Mouse (Mus musculus) cerebellum, adult 9-11 months (tissue): ENCODE data around the gene Med27.

Experiments used
- DNase-seq: peaks from one replicate; pipeline ENCODE4 v3.0.0; 2022

The Med27 gene

DNA sequence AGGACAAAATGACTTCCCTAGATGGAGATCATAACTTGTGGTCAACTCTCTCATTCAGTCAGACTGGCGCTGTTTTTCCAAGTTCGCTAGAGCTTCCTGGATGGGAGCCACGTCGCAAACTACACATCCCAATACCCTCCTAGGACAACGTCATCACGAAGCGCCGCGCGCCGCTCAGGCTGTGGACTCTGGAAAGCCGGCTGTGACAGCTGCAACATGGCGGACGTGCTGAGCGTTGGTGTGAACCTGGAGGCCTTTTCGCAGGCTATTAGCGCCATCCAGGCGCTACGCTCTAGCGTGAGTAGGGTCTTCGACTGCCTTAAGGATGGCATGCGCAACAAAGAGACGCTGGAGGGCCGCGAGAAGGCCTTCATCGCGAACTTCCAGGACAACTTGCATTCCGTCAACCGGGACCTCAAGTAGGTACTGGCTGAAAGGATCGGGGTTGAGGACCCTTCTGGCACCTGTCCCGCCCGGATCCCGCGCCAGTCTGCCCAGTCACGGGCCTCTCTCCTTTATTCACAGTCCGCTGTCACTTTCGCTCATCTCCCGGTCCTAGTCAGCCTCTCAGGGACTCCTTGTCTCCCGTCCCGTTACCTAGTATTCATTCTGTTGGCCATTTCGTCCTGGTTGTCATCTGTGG is at the start of gene Med27:
TSS of gene Med27 (plus strand) at position 191 of the 643 bp plus-strand sequence.
- peak; percentile 93 for DNase-seq

DNA sequence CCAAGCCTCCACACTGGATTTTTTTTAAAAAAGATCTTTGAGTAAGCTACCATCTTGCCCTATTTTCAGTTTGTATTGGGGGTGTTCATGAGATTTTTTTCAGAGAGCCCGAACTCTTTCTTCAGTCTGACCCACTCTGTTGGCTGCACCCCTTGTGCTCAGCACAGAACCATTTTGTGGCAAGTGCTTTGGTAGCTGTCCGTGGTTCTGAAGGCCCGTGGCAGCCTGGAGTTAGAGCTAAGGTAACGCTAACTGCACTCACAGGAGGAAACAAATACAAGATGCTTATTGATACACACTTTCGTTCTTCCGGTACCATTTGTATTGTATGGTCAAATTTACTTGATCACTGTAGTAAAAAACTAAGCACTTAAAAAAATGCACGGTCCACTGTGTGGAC is 36.7 kb upstream of the Med27 start:
- no peak for DNase-seq

DNA sequence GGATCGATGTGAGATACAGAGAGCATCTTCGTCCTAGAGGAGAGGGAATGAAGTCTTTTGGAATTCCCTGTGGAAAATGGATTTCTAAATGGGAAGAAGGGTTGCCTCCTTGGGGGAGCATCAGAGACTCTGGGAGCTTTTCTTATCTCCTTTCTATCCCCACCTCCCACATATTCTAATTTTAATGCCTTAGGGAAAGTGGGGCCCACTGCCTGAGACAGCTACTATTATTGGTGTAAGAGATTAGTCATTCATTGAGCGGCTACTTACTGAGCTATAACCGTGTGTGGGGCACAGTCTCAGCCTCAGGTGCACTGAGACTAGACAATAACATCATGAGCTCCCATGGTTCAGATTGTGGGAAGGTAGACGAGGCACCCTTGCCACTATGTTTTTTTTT is 34.6 kb upstream of the Med27 start:
- no peak for DNase-seq

DNA sequence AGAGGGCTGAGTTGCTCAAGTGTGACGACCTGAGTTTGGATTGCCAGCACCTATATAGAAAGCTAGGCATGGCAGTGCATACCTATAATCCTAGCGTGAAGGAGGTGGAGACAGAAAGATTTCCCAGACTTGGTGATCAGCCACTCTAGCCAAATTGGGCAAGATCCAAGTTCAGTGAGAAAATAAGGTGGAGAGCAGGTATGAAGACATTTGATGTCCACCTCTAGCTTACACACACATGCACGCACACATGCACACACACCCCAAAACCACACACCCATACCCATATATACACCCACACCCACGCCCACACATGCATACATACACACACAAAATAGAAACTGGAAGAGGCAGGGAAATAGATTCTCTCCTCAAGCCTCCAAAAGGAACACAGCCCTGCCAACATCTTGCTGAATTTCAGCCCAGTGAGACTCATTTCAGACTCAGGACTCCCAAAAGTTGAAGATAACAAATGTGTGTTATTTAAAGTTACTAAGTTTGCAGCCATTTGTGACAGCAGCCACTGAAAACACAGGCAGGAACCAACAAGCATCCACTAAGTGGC is 28.6 kb upstream of the Med27 start:
- DNase-seq = no peak

DNA sequence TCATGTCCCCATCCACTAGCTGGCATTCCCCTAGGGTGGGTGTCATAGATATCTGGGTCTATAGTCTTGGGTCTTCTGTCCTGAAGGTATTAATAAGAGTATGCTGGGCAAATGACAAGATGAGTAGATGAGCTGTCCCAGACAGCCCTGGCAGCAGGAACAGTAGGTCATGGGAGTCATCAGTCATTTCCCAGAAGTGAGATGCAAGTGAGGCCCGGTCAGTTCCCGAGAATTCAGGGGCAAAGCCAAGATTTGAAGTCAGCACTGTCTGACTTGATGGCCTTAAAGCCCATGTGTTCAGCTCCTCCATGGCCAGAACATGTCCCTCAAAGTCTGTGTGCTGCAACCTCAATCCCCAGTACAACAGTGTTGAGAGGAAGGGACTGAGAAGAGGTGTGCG is 28.0 kb upstream of the Med27 start:
- no peak for DNase-seq

DNA sequence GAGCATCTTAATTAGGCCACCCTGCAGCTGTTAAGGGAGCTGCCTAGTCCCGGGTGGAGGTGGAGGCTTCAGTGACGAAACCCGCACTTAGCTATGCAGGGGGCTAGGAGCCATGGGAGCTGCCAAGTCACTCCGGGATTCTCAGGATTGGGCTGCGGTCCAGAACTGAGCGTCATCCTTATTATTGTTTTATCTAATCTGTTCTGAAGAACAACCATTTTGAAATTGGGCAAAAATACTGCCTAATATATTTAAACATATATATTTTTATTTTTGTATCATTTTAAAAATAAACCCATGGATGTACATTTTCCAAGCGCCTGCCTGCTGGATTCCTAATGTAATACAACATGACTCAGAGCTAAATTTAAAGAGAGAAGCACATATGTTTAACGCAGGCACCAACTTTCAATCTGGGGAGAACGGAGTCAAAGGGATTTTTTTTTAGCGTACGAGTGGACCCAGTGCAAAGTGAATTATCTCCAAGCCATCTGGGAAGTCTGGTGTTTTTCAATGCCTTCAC is 26.3 kb upstream of the Med27 start:
- no peak for DNase-seq

DNA sequence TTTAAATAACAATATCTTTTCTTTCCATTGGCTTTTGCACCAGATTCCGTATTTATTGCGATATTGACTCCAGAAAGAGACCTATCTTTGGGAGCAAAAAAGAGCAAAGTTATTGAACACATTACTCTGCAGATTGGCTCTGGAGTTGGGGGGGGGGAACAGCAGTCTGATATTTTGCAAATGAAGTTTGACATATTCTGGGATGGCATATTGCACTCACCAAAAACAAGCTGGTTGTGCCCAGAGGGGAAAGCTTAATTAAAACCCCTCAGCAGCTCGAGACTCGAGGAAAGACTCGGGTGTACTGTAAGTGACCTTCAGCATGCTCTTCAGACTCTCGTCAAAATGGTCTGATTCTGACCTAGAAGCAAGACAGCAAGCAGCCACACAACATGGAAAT is 25.8 kb upstream of the Med27 start:
- no peak for DNase-seq

DNA sequence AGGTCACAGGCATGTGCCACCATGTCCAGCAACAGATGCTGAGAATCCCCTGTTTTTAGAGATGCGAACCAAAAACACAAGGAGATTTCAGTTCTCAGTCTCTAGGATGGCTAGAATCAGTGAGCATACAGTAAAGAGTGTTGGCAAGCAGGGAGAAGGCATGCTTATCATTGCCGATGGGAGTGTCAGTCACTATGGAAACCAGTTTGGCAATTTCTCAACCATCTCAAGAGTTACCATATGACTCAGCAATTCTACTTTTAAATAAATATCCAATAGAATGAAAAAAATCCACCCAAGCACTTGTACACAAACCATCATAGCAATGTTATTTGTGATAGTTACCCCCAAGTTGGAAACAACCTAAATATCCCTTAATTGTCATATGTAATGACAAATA is 22.2 kb upstream of the Med27 start:
- DNase-seq = no peak

DNA sequence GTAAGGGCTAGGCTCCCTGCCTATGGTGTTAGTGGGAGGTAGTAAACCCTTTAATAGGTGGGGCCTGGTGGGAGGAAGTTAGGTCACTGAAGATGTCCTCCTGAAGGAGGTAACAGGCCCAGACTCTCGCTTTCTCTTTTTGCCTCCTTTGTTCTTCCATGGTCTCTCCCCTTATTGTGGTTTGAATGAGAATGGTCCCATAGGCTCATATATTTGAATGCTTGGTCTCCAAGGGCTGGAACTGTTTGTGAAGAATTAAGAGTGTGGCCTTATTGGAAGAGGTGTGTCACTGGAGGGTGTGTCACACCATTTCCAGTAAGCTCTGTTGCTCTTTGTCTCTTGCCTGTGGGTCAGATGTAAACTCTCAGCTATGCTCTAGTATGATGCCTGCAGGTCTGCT is 16.1 kb upstream of the Med27 start:
- no peak for DNase-seq

DNA sequence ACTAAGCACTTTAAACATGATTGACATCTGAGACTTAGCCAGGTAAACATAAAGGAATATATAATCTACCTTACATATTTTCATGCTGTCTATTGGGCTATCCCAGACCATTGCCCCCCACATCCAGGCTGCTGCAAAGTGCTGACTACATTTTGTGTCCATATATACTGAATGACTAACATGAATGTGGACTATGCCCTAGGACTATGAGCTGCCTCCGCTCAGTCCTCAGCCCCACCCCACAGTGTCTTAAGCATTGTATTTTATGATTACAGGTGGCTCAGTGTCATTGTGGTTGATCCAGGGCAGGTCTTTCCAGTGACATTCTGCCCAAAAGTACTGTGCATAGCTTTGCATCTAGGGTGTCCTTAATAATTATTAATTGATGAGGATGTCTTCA is 8.2 kb upstream of the Med27 start:
- no peak for DNase-seq

DNA sequence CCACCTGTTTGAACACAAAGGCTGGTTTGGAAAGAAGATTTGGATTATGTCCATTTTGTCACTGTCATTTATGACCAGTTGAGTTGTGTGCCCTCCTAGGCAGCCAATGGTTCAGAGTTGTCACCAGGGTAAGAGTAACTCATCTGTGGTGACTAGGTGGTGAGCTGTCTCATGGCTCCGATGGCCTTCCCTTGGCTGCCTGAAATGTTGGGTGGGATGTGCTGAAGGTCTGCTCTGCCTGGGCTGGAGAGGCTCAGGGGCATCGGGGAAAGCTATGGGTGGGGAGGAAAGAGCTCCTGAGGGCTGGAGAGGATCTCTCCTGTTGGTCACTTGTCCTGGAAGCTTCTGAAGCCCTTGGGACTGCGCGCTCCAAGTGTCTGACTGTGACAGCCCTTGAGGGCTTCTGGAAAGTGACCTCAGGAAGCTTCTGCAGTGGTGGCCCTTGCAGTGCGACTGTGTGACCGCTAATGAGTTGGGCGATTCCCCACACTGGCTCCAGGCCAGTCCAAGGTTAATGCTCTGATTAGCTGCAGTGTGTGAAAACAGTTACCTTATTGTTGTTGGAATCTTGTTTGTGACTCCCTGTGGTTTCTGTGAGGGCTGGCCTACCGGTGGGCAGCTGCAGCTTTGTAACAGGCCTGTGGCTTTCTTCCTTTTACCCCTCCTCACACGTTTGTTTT is 12.2 kb downstream of the Med27 start:
- DNase-seq = no peak

DNA sequence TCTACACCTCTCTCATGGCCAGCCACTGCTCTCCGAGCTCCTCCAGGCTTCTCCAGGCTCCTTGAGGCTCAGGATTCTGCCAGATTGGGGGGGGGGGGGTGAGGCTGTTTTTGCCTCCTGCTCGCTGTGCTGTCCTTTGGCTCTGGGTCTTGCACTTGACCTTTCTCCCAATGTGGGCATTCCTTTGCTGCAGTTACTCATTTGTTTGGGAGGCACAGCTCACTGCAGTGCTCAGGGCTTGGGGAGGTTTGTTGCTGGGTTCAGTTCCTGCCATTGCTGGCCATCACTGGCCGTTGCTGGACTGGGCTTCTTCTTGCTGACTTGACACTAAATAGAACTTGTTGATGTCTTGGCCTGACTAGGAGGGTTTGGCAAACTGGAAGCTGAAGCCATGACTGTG is 14.3 kb downstream of the Med27 start:
- no peak for DNase-seq

DNA sequence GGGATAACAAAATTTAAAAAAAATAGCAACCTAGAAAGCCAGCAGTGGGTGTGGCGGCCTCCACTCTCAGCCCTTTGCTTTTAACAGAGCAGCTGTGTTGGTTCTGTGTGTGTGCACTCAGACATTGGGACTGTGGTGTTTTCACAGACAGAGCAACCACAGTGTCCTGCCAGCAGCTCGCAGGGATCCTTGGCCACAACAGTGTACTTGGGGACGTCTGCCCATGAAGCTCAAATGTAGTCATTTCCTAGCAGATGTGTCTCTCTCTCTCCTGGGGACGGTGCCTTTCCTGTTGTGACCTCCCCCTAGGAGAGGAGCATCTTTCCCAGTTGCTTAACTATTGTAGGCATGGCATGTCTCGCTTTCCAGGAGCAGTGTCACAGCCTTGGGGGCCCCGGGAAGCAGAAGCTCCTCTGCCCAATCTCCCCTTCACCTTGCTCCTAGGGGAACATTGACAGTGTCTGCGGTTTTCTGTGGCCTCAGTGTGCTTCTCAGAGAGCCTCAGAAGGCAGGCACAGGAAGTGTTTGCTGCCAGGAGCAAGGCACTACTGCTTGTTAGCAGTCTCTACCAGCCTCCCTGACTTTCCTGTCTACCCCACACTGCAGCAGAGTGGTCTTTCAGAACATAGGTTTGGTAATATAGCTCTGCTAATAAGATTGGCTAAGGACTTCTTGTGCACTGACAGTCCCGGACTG is 18.5 kb downstream of the Med27 start:
- no peak for DNase-seq

DNA sequence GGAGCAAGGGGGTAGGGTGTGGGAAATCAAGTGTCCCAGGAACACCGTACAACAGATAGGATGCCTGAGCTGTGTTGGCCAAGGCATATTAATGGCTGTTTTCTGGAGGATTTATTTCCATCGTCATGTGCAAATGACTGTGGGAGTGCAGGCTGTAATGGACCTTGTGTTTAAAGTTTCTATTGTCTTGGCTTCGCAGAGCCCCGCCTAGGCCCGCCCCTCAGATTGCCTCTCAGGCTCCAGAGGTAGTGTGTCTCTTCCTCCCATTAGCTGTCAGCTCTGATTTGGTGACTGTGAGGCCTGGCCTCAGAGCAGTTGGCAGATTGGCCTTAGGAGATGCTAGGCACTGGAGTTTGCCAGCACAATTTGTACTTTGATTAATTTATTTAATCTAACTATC is 22.1 kb downstream of the Med27 start:
- no peak for DNase-seq

DNA sequence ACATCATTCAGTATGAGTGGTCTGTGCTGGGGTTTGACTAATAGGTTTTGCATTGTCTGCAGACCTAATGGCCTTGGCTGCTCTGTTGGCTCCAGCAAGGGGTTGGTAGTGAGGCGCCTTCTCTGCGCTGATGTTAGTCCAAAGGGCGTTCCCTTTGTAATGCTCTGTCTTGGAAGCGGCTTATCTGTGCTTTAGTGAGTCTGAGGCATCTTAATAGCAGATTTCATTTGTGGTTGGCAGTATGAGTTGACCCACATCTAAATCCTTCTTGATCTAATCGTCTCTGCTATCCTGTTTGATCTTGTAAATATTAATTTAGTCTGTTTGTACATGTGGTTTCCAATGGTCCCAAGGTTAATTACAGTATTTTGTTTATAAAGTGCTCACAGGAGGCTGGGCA is 25.6 kb downstream of the Med27 start:
- no peak for DNase-seq

DNA sequence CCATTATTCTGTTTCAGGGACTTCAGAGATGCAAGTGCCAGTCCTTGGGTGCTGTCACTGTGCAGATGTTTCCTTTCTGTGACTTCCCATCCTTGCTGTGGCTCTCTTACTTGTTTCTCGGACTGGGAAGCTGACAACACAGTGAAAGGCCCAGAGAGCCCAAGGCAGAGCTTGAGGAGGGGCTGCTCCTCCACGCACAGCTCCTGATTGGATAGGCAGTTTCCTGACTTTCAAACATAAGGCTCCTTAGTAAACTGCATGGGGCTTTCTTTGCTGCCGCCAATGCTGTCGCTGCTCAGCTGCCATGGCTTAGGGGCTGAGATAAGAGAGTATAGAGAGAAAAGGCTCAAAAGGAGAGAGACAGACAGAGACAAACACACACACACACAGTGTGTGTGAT is 35.1 kb downstream of the Med27 start:
- DNase-seq = no peak

DNA sequence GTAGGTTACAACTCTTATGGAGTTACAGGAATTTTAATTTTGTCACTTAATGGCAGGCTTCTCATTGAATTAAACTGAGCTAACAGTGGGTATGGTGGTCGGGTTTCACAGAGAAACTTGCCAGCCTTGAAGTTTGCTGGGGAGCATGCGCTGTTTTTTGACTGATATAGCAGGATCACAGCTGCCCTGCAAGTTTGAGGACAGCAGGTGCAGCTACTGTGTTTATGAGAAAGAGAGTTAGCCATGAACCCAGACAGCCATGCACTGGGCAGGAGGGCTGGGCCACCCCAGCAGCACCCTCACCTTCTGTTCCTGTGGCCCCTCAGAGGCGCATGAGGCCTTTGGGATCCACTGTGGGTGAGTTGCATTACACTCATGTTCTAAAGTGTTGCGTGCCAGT is 36.0 kb downstream of the Med27 start:
- DNase-seq = no peak

DNA sequence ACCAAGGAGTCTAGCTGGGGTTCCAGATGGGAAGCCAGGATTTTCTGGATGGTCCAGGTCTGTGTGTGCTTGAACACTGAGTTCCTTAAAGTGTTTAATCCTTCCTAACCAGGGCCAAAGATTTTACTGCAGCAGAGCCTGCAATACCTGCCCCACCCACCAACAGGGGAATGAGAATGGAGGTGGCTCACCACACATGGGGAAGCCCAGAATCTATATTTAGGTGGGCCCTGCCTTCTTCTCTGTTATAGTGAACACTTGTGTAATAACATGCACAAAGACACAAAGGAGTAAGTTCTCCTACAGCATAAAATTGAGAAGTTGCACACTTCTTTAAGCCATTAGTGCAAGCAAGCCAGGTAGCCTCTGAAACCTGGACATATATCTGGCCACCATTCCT is 36.5 kb downstream of the Med27 start:
- no peak for DNase-seq

DNA sequence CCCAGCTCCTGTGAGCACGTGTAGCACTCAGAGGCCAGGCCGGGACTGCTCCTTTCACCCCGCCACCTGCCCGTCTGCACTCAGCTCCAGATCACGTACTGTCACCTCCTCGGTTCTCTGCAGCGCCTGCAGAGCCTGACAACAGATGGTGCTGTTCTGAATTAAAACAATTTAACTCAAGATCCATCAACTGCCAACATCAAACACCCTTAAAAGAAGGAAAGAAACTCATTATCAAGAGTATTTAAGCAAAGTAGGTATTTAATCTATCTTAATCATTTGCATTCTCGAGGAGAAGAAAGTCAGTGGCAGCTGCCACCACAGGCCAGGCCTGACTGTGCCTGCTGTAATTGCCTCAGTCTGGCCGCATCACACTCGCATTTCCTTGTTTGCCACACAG is 38.8 kb downstream of the Med27 start:
- DNase-seq = peak; percentile 37

DNA sequence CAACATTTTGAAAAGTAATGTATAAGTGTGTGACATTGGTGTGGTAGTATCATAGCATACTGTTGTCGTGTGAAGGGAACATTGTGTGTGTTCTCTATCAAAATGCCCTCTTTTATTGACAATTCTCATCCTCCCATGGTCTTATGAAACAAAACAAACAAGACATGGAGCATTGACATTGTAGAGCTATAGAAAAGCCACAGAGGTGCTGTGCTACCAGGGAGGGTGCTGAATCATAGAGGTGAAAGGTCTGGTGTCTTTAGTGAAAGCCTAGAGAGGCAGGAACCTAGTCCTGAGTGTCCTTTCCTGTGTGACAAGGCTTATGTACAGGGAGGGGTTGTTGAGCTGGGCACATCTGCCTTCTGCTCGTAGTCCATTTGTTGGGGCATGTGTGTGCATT is 40.6 kb downstream of the Med27 start:
- DNase-seq = no peak

DNA sequence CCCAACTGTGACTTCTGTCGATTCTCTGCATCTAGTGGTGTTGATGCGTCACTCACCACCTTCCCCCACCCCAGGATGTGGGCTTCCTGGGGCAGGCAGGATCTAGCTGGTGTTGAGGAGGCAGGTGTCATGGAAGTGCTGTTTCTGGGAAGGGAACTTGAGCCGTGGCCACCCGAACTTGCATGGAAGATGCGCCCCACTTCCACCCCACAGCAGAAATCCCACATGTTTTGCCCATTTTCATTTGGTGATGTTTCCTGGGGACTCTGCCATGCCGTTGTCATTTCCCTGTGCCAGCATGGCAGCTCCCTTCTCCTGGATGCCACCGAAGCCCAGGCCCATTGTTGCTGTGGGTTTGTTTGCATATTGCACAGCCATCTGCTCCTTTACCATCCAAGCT is 42.3 kb downstream of the Med27 start:
- DNase-seq = peak; percentile 21

DNA sequence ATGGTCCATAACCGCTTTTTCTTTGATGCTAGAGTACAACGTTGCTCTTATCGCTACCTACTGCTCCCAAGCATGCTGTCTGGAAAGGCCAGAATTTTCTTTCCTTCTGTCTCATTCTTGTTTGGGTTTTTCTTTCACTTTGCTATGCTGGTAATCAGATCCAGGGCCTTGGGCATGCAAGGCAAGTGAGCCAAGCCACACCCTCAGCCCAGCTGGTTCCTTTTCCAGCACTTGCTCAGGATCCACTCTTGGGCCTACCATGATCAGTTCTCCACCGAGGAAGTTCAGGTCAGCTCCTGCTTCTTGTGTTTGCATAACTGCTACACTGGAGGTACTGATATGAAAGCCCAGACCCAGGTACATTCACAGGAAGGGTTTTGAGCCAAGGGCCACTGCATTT is 44.5 kb downstream of the Med27 start:
- DNase-seq = no peak

DNA sequence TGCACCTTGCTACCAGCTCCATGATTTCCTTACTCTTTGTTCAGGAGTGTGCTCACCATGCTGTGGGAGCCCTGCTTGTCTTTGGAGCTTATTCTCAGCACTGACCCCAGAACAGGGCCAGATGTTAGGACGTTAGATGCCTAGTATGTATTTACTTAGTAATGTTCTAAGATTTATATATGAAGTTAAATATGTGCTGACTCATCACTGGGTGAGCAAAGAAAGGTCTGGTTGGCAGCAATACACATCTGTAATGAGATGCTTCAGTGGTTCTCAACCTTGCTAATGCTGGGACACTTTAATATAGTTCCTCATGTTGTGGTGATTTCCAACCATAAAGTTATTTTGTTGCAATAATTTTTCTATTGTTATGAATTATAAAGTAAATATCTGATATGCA is 45.4 kb downstream of the Med27 start:
- DNase-seq = no peak

DNA sequence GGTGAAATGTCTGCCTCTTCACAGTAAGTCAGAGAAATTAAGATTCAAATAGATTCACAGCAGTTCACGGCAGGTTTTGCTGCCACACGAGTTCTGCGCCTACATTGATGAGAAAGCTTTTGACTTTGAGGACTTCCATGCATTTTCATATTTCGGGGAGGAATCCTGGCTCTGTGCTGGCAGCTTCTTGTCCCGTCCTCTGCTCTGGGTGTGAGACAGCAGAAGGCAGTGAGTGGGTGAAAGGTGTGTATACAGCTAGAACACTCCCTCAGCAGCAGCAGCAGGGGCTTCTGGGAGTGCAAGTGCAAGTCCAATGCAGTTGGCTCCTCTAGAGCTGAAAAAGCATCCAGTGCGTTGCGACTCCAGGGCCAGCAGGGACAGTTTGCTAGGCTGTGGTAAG is 53.6 kb downstream of the Med27 start:
- no peak for DNase-seq
